Mouse (Mus musculus) ES-Bruce4 (cell line): Measurements from ENCODE around the gene Slc25a10.

Source experiments
- CTCF ChIP-seq: IDR thresholded peaks from one replicate; pipeline ENCODE4 v1.8.1; 2011; ENCODE audit warnings: low read depth, low read length
- POLR2A ChIP-seq: IDR thresholded peaks from one replicate; pipeline ENCODE4 v1.8.1; 2011; ENCODE audit warnings: low read length; ENCODE audit not compliant: insufficient read depth

DNA sequence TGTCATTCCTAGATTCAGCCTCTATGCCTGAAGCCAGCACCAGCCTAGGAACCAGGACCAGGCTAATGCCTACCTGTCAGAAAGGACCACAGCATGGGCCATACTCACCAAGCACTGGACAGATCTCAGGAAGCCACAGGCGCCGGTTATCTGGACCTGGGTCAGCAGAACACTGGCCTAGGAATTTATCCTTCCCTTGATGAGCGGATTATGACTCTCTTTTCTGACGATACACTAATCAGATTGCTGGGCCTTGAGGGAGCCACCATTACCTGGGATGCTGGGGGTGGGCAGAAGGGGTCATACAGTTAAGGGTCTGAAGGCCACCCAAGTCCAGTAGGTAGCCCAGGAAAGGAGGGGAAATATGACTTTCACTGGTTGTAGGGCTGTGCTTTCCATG, 38.3 kb upstream of the Slc25a10 start, which contains the start of gene Pde6g:
- no peak for TF ChIP-seq POLR2A
- no peak for TF ChIP-seq CTCF
